Mouse (Mus musculus) limb, embryonic 14.5 days (tissue): ENCODE measurements around the gene Pea15a. TPM values are rescaled to one million over a fixed set of nuclear protein-coding genes. Genes with fewer than 3 reads are reported as not detected.

Source experiments
- ATAC-seq: fragments of 200-750 bp; cut with Nextera tagmentation; 2 replicates; pipeline ENCODE4 v1.8.0; 2017; ENCODE audit warnings: low read depth, moderate number of reproducible peaks, moderate TSS enrichment; ENCODE audit not compliant: low FRiP score
- DNase-seq: peaks from one replicate; pipeline ENCODE4 v3.0.0-alpha.2; 2015; ENCODE audit warnings: low spot score
- H3K27ac ChIP-seq: fragments of 300-500 bp; sonication (generic); replicated peaks from 2 replicates; pipeline ENCODE4 v1.5.1; 2014; ENCODE audit warnings: low read depth, mild to moderate bottlenecking, low read length, moderate library complexity, mixed read lengths
- H3K27me3 ChIP-seq: fragments of 300-500 bp; sonication (generic); 2 replicates; pipeline ENCODE4 v1.6.1; 2014; ENCODE audit warnings: low read length, mixed read lengths; ENCODE audit not compliant: control insufficient read depth, insufficient read depth
- H3K36me3 ChIP-seq: fragments of 300-500 bp; sonication (generic); 2 replicates; pipeline ENCODE4 v1.6.1; 2014; ENCODE audit warnings: mild to moderate bottlenecking, low read length, moderate library complexity, mixed read lengths; ENCODE audit not compliant: control insufficient read depth, insufficient read depth
- H3K4me1 ChIP-seq: fragments of 300-500 bp; sonication (generic); 2 replicates; pipeline ENCODE4 v1.6.1; 2014; ENCODE audit warnings: antibody characterized with exemption, low read length, mixed read lengths; ENCODE audit not compliant: control insufficient read depth, insufficient read depth
- H3K4me2 ChIP-seq: fragments of 300-500 bp; sonication (generic); replicated peaks from 2 replicates; pipeline ENCODE4 v1.6.1; 2014; ENCODE audit warnings: low read depth, mild to moderate bottlenecking, low read length, moderate library complexity; ENCODE audit not compliant: severe bottlenecking
- H3K4me3 ChIP-seq: fragments of 300-500 bp; sonication (generic); replicated peaks from 2 replicates; pipeline ENCODE4 v1.5.1; 2014; ENCODE audit warnings: low read length
- H3K9ac ChIP-seq: fragments of 300-500 bp; sonication (generic); 2 replicates; pipeline ENCODE4 v1.6.1; 2014; ENCODE audit warnings: mild to moderate bottlenecking, low read depth, low read length, moderate library complexity; ENCODE audit not compliant: severe bottlenecking
- H3K9me3 ChIP-seq: fragments of 300-500 bp; sonication (generic); 2 replicates; pipeline ENCODE4 v1.6.1; 2016; ENCODE audit warnings: low read length; ENCODE audit not compliant: control insufficient read depth
- POLR2A ChIP-seq: fragments of 200-500 bp; IDR thresholded peaks from 2 replicates; pipeline ENCODE4 v1.8.0; 2012; ENCODE audit warnings: inconsistent platforms, mild to moderate bottlenecking, moderate library complexity, borderline replicate concordance; ENCODE audit not compliant: insufficient read depth, insufficient read length; ENCODE audit errors: extremely low read depth
- whole genome bisulfite sequencing: fragments of 180-500 bp; shearing (Covaris S2); extraction: QIAGEN DNeasy Blood & Tissue Kit; methylation state at CpG from one replicate; pipeline ENCODE4 v1.1.7; 2014; 5-methylcytosine and 5-hydroxymethylcytosine counted together
- polyA plus RNA-seq, 2 experiments: library from polyadenylated mRNA; depleted of rRNA in 1 of 2; stranded (reverse) in 1 of 2; unstranded in 1 of 2; fragments of >200 nt; fragmentation: Nextera tagmentation in 1 of 2; extraction: Ambion mirVana in 1 of 2; gene quantifications; 2 replicates each; pipeline versions ENCODE4 v1.2.1 to v1.2.3; 2012 to 2014

Pea15a gene
- polyA plus RNA-seq, 2 experiments: 108 to 122 TPM

GRCm38 (mm10) chr1:172200161-172200560 is 6.4 kb downstream of the Pea15a start:
- ATAC-seq (no peak), DNase-seq (no peak)
- WGBS: 82% methylated on average over 5 of the region's 5 CpGs
- no peak for TF ChIP-seq POLR2A
- Histone ChIP-seq H3K36me3 (peaks cover 73% of the 10 kb centered on the region), H3K4me1 (peaks cover 38% of the 10 kb centered on the region), H3K27ac (no peak overlapping the region), H3K4me2 (no peak overlapping the region), H3K4me3 (no peak overlapping the region), H3K9ac (no peak overlapping the region), H3K9me3 (no peaks in the 10 kb centered on the region), H3K27me3 (no peaks in the 10 kb centered on the region)

DNA sequence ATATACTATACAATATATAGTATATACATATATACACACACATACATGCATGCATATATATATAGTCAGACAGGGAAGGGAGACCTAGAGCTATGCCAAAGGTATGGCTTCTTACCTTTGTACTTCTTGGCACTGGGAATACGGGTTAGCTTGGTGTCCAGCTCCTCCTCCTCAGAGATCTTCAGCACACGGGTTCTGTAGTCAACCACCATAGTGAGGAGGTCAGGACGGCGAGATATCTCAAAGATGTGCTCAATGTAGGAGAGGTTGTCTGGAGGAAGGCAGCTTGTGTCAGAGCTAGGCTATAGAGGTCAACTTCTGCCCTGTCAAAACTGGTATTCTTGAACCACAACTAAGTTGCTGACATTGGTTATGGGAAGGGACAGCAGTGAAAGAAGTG is 7.6 kb downstream of the Pea15a start:
- no peak for TF ChIP-seq POLR2A
- WGBS: 87% methylated on average over 4 of the region's 4 CpGs
- Histone ChIP-seq H3K9ac (no peak overlapping the region), H3K4me3 (no peak overlapping the region), H3K4me2 (no peak overlapping the region), H3K27me3 (no peaks in the 10 kb centered on the region), H3K4me1 (peaks cover 29% of the 10 kb centered on the region), H3K27ac (no peak overlapping the region), H3K9me3 (no peaks in the 10 kb centered on the region), H3K36me3 (peaks cover 84% of the 10 kb centered on the region)
- ATAC-seq (no peak), DNase-seq (no peak)

DNA sequence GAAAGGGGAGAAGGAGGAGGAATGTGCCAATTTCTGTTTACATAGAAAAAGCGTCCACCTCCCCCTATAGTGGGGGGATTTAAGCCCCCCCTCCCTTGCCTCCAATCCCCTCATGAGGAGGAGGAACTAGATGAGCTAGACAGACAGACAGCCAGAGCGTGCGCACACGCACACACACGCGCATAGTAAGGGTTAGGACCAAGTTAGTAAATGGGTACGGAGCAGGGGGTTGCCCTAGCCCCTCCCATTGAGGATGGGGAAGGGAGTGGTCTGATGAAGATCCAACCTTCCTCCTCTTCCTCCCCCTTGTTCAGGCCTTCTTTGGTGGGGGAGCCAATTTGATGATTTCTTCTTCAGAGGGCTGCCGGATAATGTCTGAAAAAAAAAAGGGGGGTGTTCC is 8.3 kb downstream of the Pea15a start:
- no peak for TF ChIP-seq POLR2A
- H3K36me3 ChIP-seq: peaks cover 91% of the 10 kb centered on the region

DNA sequence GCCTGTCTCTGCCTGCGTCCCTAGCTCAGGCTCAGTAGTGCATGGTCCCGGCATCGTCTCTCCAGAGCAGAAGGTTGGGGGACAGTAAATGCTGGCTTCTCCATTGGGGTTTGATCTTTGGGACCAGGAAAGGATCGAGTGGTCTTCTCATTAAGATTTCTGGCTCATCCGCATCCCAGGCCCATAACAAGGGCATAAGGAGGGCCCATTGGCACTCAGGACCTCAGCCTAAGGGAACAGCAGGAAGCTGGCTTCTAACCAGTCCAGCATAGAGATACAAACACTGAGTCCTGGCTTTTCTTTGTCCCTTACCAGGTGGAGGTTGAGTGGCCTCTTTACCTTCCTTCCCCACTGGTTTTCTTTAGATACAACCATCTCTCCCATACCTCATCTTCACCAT is 8.8 kb downstream of the Pea15a start:
- no peak for TF ChIP-seq POLR2A
- H3K4me2 ChIP-seq: no peak overlapping the region
- H3K9ac ChIP-seq: no peak overlapping the region
- H3K4me1 ChIP-seq: peaks cover 17% of the 10 kb centered on the region
- H3K27ac ChIP-seq: no peak overlapping the region
- H3K9me3 ChIP-seq: no peaks in the 10 kb centered on the region
- no peak overlapping the region for H3K4me3 ChIP-seq
- no peak for DNase-seq
- ATAC-seq: no peak
- H3K27me3 ChIP-seq: no peaks in the 10 kb centered on the region
- 92% methylated on average over 5 of the region's 5 CpGs for WGBS
- peaks cover 91% of the 10 kb centered on the region for H3K36me3 ChIP-seq

More for the DNA sequence above, 8.3 kb downstream of the Pea15a start:
- Histone ChIP-seq H3K4me3 (no peak overlapping the region), H3K27ac (no peak overlapping the region), H3K27me3 (no peaks in the 10 kb centered on the region), H3K4me2 (no peak overlapping the region), H3K9ac (no peak overlapping the region), H3K9me3 (no peaks in the 10 kb centered on the region), H3K4me1 (peaks cover 22% of the 10 kb centered on the region)
- no peak for ATAC-seq
- no peak for DNase-seq
- 87% methylated on average over 8 of the region's 8 CpGs for WGBS

DNA sequence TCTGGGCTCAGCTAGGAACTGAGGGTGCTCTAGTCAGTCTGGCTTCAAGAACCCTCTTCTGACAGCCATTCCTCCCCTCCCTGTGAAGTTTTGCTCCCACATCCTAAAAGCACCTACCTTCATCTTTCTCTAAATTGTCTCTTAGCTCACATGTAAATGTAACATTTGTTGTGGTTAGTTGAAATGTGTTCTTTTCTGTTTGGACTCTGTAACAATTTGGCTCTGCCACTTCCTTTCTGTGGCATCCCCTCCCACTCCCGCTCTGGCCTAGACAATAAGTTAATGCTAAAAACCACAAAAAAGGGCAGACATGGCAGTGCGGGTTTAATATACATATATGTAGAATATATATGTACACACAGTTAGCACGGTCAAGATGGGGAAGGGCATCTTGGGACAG is 9.5 kb downstream of the Pea15a start:
- no peak overlapping the region for H3K9ac ChIP-seq
- H3K27me3 ChIP-seq: no peaks in the 10 kb centered on the region
- no peaks in the 10 kb centered on the region for H3K9me3 ChIP-seq
- no peak for TF ChIP-seq POLR2A
- H3K27ac ChIP-seq: no peak overlapping the region
- H3K4me1 ChIP-seq: peaks cover 10% of the 10 kb centered on the region
- H3K36me3 ChIP-seq: peaks cover 94% of the 10 kb centered on the region
- ATAC-seq (no peak), DNase-seq (no peak)
- H3K4me3 ChIP-seq: no peak overlapping the region
- H3K4me2 ChIP-seq: no peak overlapping the region
- WGBS: 91% methylated on average over 3 of the region's 3 CpGs

GRCm38 (mm10) chr1:172194435-172194834 is 12.2 kb downstream of the Pea15a start:
- no peaks in the 10 kb centered on the region for H3K27me3 ChIP-seq
- H3K27ac ChIP-seq: no peak overlapping the region
- 85% methylated on average over 8 of the region's 8 CpGs for WGBS
- H3K4me1 ChIP-seq: no peaks in the 10 kb centered on the region
- ATAC-seq (no peak), DNase-seq (no peak)
- no peaks in the 10 kb centered on the region for H3K9me3 ChIP-seq
- no peak for TF ChIP-seq POLR2A
- H3K36me3 ChIP-seq: peaks cover 90% of the 10 kb centered on the region
- H3K4me2 ChIP-seq: no peak overlapping the region
- H3K9ac ChIP-seq: no peak overlapping the region
- no peak overlapping the region for H3K4me3 ChIP-seq
